Mouse (Mus musculus): ENCODE results near the gene Gm10563. TPM values are rescaled to one million over a fixed set of nuclear protein-coding genes. Genes with fewer than 3 reads are reported as not detected.
"Not testable (repeated sequence)": the region's sequence is repeated elsewhere in the genome, so short reads cannot be mapped to it uniquely, and the experiment has no call there.

Gm10563 gene
- polyA plus RNA-seq (2014; fragmentation: Nextera tagmentation; extraction: Ambion mirVana) = not detected in 2 replicates

DNA sequence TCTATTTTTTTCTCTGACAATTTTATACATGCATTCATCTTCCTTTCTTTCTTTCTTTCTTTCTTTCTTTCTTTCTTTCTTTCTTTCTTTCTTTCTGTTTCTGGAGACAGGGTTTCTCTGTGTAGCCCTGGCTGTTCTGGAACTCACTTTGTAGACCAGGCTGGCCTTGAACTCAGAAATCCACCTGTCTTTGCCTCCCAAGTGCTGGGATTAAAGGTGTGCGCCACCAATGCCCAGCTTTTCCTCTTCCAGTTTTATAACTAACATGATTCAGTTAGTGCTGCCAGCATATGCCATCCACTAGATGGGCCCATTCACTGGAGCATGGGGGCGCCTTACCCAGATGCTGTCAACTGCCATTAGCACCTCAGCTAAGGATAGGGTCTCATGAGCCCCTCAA is at the start of gene Gm10563:
TSS of gene Gm10563 (minus strand) at position 101 of the 400 bp plus-strand sequence.
- H3K27me3 ChIP-seq (replicated peaks; ENCODE audit: control insufficient read depth, insufficient read depth, low read length); DNase-seq (ENCODE audit: low spot score); H3K4me1 ChIP-seq (ENCODE audit: control insufficient read depth, insufficient read depth, low read length); H3K4me2 ChIP-seq (ENCODE audit: low read length); H3K9me3 ChIP-seq (replicated peaks; ENCODE audit: control insufficient read depth, low read length); ATAC-seq; H3K27ac ChIP-seq (ENCODE audit: low read depth, low read length); H3K4me3 ChIP-seq (ENCODE audit: low read depth, low read length); H3K9ac ChIP-seq (ENCODE audit: low read length): not testable (repeated sequence)
- WGBS = 94% methylated on average over 2 of the region's 2 CpGs
- H3K36me3 ChIP-seq (ENCODE audit: control insufficient read depth, insufficient read depth, low read length) = peaks cover 90% of the 10 kb centered on the region

DNA sequence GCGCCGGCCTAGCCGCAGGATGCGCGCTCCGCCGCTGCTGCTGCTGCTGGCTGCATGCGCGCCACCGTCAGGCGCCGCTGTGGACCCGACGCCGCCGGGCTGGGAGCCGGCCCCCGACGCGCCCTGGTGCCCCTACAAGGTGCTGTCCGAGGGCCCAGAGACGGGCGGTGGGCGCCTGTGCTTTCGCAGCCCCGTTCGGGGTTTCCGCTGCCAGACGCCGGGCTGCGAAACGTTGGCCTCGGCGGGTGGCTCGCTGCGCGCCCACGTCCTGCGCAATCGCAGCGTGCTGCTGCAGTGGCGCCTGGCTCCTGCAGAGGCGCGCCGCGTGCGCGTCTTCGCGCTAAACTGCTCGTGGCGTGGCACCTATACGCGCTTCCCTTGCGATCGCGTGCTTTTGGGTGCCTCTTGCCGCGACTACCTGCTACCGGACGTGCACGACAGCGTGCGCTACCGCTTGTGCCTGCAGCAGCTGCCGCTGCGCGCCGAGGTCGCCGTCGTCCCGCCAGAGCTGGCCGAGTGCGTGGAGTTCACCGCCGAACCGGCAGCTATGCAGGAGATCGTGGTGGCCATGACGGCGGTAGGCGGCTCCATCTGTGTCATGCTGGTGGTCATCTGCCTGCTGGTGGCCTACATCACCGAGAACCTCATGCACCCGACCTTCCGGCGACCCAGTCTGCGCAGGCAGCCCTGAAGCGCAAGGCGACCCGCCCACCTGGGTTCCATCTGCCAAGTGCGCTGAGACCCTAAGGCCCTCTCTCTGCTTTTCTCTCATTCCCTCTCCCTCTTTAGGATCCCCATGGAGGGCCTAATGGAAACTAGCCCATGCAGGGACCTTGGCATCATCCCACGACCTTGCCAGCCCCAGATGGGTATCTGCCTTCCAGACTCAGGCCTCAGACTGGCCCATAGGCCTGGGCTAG is 49.5 kb upstream of the Gm10563 start:
- peak overlapping the region; percentile 80 for H3K4me2 ChIP-seq (ENCODE audit: low read length)
- no peaks in the 10 kb centered on the region for H3K36me3 ChIP-seq (ENCODE audit: control insufficient read depth, insufficient read depth, low read length)
- DNase-seq (ENCODE audit: low spot score) (peak; percentile 84), ATAC-seq (peak; percentile 87)
- H3K4me1 ChIP-seq (ENCODE audit: control insufficient read depth, insufficient read depth, low read length) = peaks cover 12% of the 10 kb centered on the region
- peaks cover 9% of the 10 kb centered on the region for H3K27me3 ChIP-seq (replicated peaks; ENCODE audit: control insufficient read depth, insufficient read depth, low read length)
- H3K9ac ChIP-seq (ENCODE audit: low read length) = peak overlapping the region; percentile 77
- H3K27ac ChIP-seq (ENCODE audit: low read depth, low read length) = peak overlapping the region; percentile 77
- H3K4me3 ChIP-seq (ENCODE audit: low read depth, low read length) = peak overlapping the region; percentile 61
- under 1% methylated on average over 90 of the region's 92 CpGs for WGBS
- no peaks in the 10 kb centered on the region for H3K9me3 ChIP-seq (replicated peaks; ENCODE audit: control insufficient read depth, low read length)

DNA sequence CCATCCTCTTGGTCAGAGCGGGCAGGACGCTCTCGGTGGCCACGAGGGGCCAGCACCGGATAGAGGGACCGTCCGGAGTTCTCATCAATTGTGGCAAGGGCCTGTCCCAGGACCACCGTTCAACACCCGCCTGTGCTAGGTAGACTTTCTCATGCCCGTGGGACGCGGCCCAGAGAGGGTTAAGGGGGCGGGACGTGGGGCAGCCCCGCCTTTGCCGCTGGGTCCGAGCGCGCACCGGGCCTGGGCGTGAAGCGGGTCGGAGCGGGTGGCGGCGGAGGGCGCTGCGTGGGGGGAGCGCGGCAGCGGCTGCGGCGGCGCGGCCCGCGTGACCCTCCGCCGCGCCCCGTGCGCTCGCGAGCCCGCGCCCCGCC is 48.9 kb upstream of the Gm10563 start, which contains the start of gene Fndc10:
TSS of gene Fndc10 (plus strand) at position 232 of the 371 bp plus-strand sequence.
- H3K27ac ChIP-seq (ENCODE audit: low read depth, low read length) = peak within 1 kb of the TSS; percentile 77
- peak within 1 kb of the TSS; percentile 77 for H3K9ac ChIP-seq (ENCODE audit: low read length)
- no peaks in the 10 kb centered on the region for H3K36me3 ChIP-seq (ENCODE audit: control insufficient read depth, insufficient read depth, low read length)
- H3K27me3 ChIP-seq (replicated peaks; ENCODE audit: control insufficient read depth, insufficient read depth, low read length) = peaks cover 9% of the 10 kb centered on the region
- peak within 1 kb of the TSS; percentile 61 for H3K4me3 ChIP-seq (ENCODE audit: low read depth, low read length)
- H3K4me2 ChIP-seq (ENCODE audit: low read length) = peak within 1 kb of the TSS; percentile 80
- WGBS = under 1% methylated on average over 41 of the region's 47 CpGs
- H3K4me1 ChIP-seq (ENCODE audit: control insufficient read depth, insufficient read depth, low read length) = peaks cover 12% of the 10 kb centered on the region
- DNase-seq (ENCODE audit: low spot score) (peak; percentile 70), ATAC-seq (peak; percentile 89)
- H3K9me3 ChIP-seq (replicated peaks; ENCODE audit: control insufficient read depth, low read length) = no peaks in the 10 kb centered on the region

DNA sequence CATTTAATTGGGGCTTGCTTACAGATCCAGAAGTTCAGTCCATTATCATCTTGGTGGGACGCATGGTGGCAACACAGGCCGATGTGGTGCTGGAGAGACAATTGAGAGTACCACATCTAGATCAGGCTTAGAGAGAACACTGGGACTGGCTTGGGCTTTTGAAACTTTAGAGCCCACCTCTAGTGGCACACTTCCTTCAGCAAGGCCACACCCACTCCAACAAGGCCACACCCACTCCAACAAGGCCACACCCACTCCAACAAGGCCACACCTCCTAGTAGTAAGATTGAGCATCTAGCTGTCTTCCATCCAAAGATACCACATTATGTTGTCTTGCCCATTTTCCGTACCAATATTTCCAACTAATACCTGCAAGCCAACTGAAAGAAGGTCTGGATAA is 47.2 kb upstream of the Gm10563 start:
- WGBS = 92% methylated on average over 3 of the region's 3 CpGs
- H3K9ac ChIP-seq (ENCODE audit: low read length) = no peak overlapping the region
- H3K4me3 ChIP-seq (ENCODE audit: low read depth, low read length) = no peak overlapping the region
- ATAC-seq (no peak), DNase-seq (ENCODE audit: low spot score) (no peak)
- H3K36me3 ChIP-seq (ENCODE audit: control insufficient read depth, insufficient read depth, low read length) = no peaks in the 10 kb centered on the region
- H3K9me3 ChIP-seq (replicated peaks; ENCODE audit: control insufficient read depth, low read length) = no peaks in the 10 kb centered on the region
- peaks cover 9% of the 10 kb centered on the region for H3K27me3 ChIP-seq (replicated peaks; ENCODE audit: control insufficient read depth, insufficient read depth, low read length)
- H3K4me1 ChIP-seq (ENCODE audit: control insufficient read depth, insufficient read depth, low read length) = peaks cover 12% of the 10 kb centered on the region
- H3K4me2 ChIP-seq (ENCODE audit: low read length) = no peak overlapping the region
- no peak overlapping the region for H3K27ac ChIP-seq (ENCODE audit: low read depth, low read length)

DNA sequence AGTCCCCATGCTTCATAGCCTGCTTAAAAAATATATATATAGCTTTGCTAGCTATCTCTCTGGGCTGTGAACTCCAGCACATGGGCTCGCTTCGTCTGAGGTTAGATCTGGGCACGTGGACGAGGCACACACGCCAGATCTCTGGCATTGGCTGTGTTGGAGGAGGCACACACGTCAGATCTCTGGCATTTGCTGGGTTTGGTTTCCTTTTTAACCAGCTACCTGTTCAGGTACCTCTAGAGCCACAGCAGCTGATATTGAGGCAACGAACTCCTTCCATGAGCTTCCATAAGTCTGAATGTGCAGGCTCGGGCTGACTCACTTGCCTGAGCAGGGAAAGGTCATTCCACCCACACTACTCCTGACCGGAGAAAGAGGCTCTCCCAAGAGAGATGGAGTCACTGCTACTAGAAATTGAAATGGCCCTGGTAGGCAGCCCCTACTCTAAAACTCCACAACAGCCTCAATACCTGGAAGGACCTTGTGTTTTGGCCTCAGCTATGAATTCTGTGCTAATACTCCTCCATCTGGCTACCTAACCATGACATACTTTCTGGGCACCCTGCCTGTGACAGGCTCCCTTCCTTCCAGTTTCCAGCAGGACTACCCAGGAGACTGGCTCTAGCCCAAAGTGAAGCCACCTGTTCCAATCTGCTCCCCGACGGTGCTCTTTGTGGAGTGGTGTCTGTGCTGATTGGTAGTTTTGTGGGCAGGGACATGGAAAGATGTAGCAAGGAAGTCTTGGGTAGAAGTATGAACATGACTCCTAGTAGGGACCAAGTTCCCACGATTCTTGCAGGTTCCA is 45.6 kb upstream of the Gm10563 start:
- peaks cover 6% of the 10 kb centered on the region for H3K27me3 ChIP-seq (replicated peaks; ENCODE audit: control insufficient read depth, insufficient read depth, low read length)
- WGBS = 83% methylated on average over 12 of the region's 12 CpGs
- H3K4me2 ChIP-seq (ENCODE audit: low read length) = no peak overlapping the region
- H3K9ac ChIP-seq (ENCODE audit: low read length) = no peak overlapping the region
- no peak overlapping the region for H3K27ac ChIP-seq (ENCODE audit: low read depth, low read length)
- H3K4me1 ChIP-seq (ENCODE audit: control insufficient read depth, insufficient read depth, low read length) = peaks cover 11% of the 10 kb centered on the region
- no peaks in the 10 kb centered on the region for H3K36me3 ChIP-seq (ENCODE audit: control insufficient read depth, insufficient read depth, low read length)
- ATAC-seq (no peak), DNase-seq (ENCODE audit: low spot score) (peak; percentile 46)
- H3K9me3 ChIP-seq (replicated peaks; ENCODE audit: control insufficient read depth, low read length) = no peaks in the 10 kb centered on the region
- H3K4me3 ChIP-seq (ENCODE audit: low read depth, low read length) = no peak overlapping the region

DNA sequence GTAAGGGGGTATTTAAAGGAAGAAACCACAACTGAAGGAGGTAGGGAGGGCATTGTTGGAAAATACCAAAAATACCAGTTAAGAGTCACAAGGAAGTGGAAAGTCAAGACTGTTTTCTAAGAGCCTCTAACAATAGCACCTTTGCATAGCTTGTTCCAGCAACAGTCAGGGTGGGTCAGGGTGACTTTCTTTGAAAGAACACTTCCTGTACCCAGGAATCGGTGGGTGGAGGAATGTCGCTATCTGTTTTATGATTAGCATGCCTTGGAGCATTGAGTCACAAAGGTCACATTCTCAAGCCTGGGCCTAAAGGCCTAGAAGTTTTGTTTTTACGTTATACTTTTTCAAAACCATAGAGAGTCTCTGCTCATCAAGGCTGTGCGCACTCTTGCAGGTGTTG is 42.6 kb upstream of the Gm10563 start:
- WGBS = 94% methylated on average over 4 of the region's 4 CpGs
- H3K36me3 ChIP-seq (ENCODE audit: control insufficient read depth, insufficient read depth, low read length); H3K27ac ChIP-seq (ENCODE audit: low read depth, low read length); DNase-seq (ENCODE audit: low spot score); H3K4me1 ChIP-seq (ENCODE audit: control insufficient read depth, insufficient read depth, low read length); H3K27me3 ChIP-seq (replicated peaks; ENCODE audit: control insufficient read depth, insufficient read depth, low read length); H3K4me2 ChIP-seq (ENCODE audit: low read length); H3K9me3 ChIP-seq (replicated peaks; ENCODE audit: control insufficient read depth, low read length); H3K4me3 ChIP-seq (ENCODE audit: low read depth, low read length); H3K9ac ChIP-seq (ENCODE audit: low read length); ATAC-seq: not testable (repeated sequence)

DNA sequence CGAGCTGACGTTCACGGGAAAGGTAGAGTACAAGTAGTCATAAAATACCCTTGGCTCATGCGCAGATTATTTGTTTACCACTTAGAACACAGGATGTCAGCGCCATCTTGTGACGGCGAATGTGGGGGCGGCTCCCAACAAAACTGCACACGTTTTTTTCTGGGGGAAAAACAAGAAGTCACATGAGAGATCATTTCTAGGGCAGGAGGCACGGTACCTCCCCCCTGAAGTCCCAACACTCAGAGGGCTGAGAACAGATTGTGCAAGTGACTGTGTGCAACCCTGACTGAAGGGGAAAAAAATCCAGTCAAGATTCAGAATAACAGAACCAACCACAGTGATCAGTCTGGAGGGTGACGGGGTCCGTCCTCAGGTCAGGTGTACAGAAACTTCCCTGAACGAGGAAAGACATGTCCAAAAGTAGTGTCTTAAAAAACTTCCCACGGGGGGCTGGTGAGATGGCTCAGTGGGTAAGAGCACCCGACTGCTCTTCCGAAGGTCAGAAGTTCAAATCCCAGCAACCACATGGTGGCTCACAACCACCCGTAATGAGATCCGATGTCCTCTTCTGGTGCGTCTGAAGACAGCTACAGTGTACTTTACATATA is 38.6 kb upstream of the Gm10563 start:
- H3K27ac ChIP-seq (ENCODE audit: low read depth, low read length); DNase-seq (ENCODE audit: low spot score); H3K4me3 ChIP-seq (ENCODE audit: low read depth, low read length); H3K27me3 ChIP-seq (replicated peaks; ENCODE audit: control insufficient read depth, insufficient read depth, low read length); H3K9ac ChIP-seq (ENCODE audit: low read length); H3K4me2 ChIP-seq (ENCODE audit: low read length); H3K36me3 ChIP-seq (ENCODE audit: control insufficient read depth, insufficient read depth, low read length); ATAC-seq; H3K9me3 ChIP-seq (replicated peaks; ENCODE audit: control insufficient read depth, low read length); H3K4me1 ChIP-seq (ENCODE audit: control insufficient read depth, insufficient read depth, low read length): not testable (repeated sequence)
- 92% methylated on average over 16 of the region's 19 CpGs for WGBS

DNA sequence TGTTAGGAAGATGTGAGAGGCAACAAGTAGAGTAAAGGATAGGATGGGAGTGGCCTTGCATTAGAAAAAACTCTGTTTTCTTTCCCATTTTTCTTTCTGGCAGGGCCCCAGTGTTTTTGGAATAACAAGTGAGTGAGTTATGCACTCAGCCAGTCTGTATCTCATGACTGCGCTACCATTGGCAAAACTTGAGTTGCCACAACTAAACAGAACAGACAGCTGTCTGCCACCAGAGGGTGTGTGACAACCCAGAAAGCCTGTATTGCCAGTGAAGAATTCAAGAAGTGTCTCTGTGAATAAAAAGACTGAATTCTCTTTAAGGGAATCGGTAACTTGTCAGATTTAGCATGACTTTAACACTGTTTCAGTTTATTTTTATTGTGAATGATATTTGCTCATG is 30.8 kb upstream of the Gm10563 start:
- WGBS = 81% methylated on average over 2 of the region's 2 CpGs
- H3K9ac ChIP-seq (ENCODE audit: low read length) = no peak overlapping the region
- no peak overlapping the region for H3K27ac ChIP-seq (ENCODE audit: low read depth, low read length)
- H3K36me3 ChIP-seq (ENCODE audit: control insufficient read depth, insufficient read depth, low read length) = no peaks in the 10 kb centered on the region
- H3K4me3 ChIP-seq (ENCODE audit: low read depth, low read length) = no peak overlapping the region
- H3K4me2 ChIP-seq (ENCODE audit: low read length) = no peak overlapping the region
- peak; percentile 25 for DNase-seq (ENCODE audit: low spot score)
- H3K9me3 ChIP-seq (replicated peaks; ENCODE audit: control insufficient read depth, low read length) = no peaks in the 10 kb centered on the region
- H3K4me1 ChIP-seq (ENCODE audit: control insufficient read depth, insufficient read depth, low read length) = no peaks in the 10 kb centered on the region
- ATAC-seq = no peak
- H3K27me3 ChIP-seq (replicated peaks; ENCODE audit: control insufficient read depth, insufficient read depth, low read length) = no peaks in the 10 kb centered on the region
